Mouse (Mus musculus) testis, adult 2 months (tissue): Measurements from ENCODE around the gene Egfl8. TPM values are rescaled to one million over a fixed set of nuclear protein-coding genes. Genes with fewer than 3 reads are reported as not detected.
A peak's percentile ranks its signal among the peaks of the same experiment; 100 is the strongest.

Source experiments
- H3K27ac ChIP-seq: fragments of 200-500 bp; 2 replicates; pipeline ENCODE4 v1.5.1; 2012; ENCODE audit warnings: low read depth, low read length; ENCODE audit not compliant: control insufficient read depth, insufficient read depth
- H3K27me3 ChIP-seq: fragments of 200-500 bp; 2 replicates; pipeline ENCODE4 v1.6.1; 2012; ENCODE audit warnings: mild to moderate bottlenecking, low read length, moderate library complexity; ENCODE audit not compliant: control insufficient read depth, insufficient read depth
- H3K36me3 ChIP-seq: fragments of 200-500 bp; 2 replicates; pipeline ENCODE4 v1.6.1; 2012; ENCODE audit warnings: mild to moderate bottlenecking, low read length; ENCODE audit not compliant: control insufficient read depth, insufficient read depth
- H3K4me1 ChIP-seq: fragments of 200-500 bp; 2 replicates; pipeline ENCODE4 v1.6.1; 2012; ENCODE audit warnings: low read length; ENCODE audit not compliant: control insufficient read depth, insufficient read depth
- H3K4me3 ChIP-seq: fragments of 200-500 bp; 2 replicates; pipeline ENCODE4 v1.5.1; 2012; ENCODE audit warnings: low read depth, mild to moderate bottlenecking, low read length, moderate library complexity, mixed read lengths; ENCODE audit not compliant: control insufficient read depth
- CTCF ChIP-seq: fragments of 200-500 bp; IDR thresholded peaks from 2 replicates; pipeline ENCODE4 v1.5.1; 2012; ENCODE audit warnings: low read depth, mild to moderate bottlenecking, inconsistent platforms, low read length, moderate library complexity; ENCODE audit not compliant: control insufficient read depth, insufficient read depth, insufficient replicate concordance
- POLR2A ChIP-seq: fragments of 200-500 bp; IDR thresholded peaks from 2 replicates; pipeline ENCODE4 v1.6.1; 2012; ENCODE audit warnings: low read depth, mild to moderate bottlenecking, inconsistent platforms, low read length, moderate library complexity; ENCODE audit not compliant: control insufficient read depth
- polyA plus RNA-seq: library from polyadenylated mRNA; depleted of rRNA; stranded (reverse); fragments of >200 nt; gene quantifications from 2 replicates; pipeline ENCODE4 v1.2.3, GENCODE M21; 2012

Gene Egfl8
- polyA plus RNA-seq, 1 experiment, result 0.53 TPM

DNA sequence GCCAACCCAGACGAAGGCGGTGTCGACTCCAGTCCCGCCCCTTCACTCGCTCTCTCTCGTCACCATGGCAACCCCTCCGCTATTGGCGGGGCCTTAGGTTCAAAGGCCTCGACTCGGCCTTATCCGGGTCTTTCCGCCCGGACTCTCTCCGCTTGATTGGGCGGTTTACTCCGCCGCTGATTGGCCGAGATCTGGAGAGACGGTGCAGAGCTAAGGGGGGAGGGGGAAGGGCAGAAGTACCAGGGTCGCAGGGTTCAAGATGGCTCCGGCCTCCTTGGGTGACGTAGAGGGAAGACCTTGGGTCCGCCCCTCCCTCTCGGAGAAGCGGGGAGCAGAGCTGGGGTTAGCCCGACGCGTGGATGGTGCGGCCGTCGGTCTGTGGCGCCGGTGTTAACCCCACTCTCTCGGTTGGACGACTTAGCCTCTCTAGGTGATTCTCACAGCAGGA lies 11.7 kb downstream of the Egfl8 start, which contains the start of gene Agpat1:
TSS of gene Agpat1 (plus strand) at position 202 of the 448 bp plus-strand sequence.
- Histone ChIP-seq H3K4me3 (peak within 1 kb of the TSS; percentile 90), H3K4me1 (peaks cover 10% of the 10 kb centered on the region), H3K36me3 (no peaks in the 10 kb centered on the region), H3K27me3 (no peaks in the 10 kb centered on the region), H3K27ac (peak within 1 kb of the TSS; percentile 97)
- TF ChIP-seq POLR2A, result peak; percentile 98
- TF ChIP-seq CTCF, result no peak

DNA sequence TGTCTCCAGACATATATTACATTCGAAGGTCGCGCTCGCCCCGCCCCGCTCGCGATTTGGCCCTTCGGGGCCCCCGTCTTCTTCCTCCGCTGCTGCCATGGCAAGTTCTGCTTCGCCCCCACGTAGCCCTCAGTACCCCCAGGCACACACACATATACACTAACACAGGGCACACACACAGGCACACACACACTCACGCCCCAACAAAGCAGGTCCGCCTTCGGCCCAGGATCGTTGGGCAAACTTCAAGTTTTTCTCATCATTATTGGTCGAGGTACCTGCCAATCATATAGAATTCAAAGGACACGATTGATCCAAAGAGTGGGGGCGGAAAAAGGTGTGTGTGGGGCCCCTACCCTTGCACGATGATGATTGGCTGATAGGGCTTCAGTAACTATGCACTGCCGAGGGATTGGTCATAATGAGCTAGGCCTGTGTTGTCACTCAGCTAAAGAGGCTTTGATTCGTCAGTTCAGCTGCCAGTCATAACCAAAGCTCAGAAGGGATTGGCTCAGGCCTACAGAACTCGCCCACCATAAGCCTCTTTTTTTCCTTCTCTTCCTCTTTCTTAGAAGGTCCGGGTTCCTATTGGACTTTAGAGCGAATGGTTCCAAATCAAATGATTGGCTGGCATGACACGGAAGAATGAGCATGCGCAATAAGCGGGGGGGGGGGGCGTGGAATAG lies 12.3 kb downstream of the Egfl8 start, which contains the start of gene Rnf5:
TSS of gene Rnf5 (minus strand) at position 316 of the 686 bp plus-strand sequence.
- peaks cover 10% of the 10 kb centered on the region for H3K4me1 ChIP-seq

DNA sequence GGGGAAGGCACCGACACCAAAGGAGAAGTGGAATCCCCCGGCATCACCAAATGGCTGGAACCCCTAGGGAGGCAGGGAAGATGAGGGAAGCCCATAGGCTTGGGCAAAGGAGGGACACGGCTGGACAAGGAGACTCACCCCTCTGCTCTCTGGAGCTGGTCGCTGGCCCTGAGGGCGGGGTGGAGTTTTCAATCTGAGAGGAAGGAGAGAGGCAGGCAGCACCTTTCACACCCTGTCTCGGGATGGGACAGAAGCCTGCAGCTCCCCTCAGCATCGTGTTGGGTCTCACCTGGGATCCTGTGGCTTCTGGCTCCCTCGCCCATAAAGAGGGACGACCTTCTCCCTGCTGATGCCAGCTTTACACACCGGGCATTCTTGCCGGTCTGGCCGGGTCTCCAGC lies 14.0 kb downstream of the Egfl8 start:
- TF ChIP-seq CTCF (no peak), POLR2A (no peak)

More for the DNA sequence above, 12.3 kb downstream of the Egfl8 start, which contains the start of gene Rnf5:
- H3K36me3 ChIP-seq, result no peaks in the 10 kb centered on the region
- TF ChIP-seq CTCF (no peak), POLR2A (peak; percentile 29; the same call in 1 of the 2 replicates)
- no peaks in the 10 kb centered on the region for H3K27me3 ChIP-seq
- peak within 1 kb of the TSS; percentile 90 for H3K4me3 ChIP-seq
- H3K27ac ChIP-seq, result peak within 1 kb of the TSS; percentile 97

DNA sequence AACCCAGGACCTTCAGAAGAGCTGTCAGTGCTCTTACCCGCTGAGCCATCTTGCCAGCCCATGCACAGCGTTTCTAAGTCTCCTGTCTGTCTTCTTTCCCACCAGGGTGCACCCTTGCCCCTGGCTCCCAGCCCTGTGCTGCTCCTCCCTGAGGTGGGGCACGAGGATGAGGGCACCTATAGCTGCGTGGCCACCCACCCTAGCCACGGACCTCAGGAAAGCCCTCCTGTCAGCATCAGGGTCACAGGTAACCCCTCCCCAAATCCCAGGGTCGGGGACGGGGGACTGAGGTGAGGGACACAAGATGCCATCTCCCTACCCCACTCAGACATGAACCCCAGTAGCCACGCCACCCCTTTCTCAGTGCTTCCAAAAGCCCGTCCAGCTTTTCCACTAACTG lies 15.9 kb downstream of the Egfl8 start:
- TF ChIP-seq CTCF (no peak), POLR2A (no peak)
- Histone ChIP-seq H3K27ac (no peak overlapping the region), H3K4me3 (no peak overlapping the region), H3K36me3 (no peaks in the 10 kb centered on the region), H3K27me3 (no peaks in the 10 kb centered on the region), H3K4me1 (no peaks in the 10 kb centered on the region; the same call in 1 of the 2 replicates)

More for the DNA sequence above, 14.0 kb downstream of the Egfl8 start:
- H3K27ac ChIP-seq, result no peak overlapping the region
- no peaks in the 10 kb centered on the region for H3K27me3 ChIP-seq
- H3K36me3 ChIP-seq, result no peaks in the 10 kb centered on the region
- H3K4me3 ChIP-seq, result peak overlapping the region; percentile 90
- peaks cover 10% of the 10 kb centered on the region for H3K4me1 ChIP-seq

DNA sequence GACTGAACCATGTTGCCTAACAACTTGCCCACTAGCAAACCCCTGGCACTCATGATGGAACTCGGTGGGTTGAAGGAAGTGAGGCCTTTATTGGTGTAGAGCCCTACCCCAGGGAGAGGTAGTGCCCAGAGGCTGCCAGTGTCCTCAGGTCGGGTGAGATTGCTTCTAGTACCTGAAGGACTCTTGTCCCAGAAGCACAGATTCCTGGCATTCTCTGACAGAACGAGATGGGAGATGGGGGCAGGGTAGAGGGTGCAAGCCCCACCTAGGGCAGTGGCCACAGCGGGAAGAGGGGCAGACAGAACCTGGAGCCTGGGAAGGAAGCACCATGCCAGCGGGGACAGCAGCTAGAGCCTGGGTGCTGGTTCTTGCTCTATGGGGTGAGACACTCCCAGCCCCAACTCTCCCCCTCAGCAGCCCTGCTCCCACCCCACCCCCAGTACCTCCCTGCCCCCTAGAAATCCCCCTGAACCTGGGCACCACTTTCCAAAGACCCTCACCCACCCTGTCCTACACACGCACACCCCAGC lies 18.1 kb downstream of the Egfl8 start, which contains the start of gene Ager:
TSS of gene Ager (plus strand) at position 297 of the 530 bp plus-strand sequence.
- Histone ChIP-seq H3K27me3 (no peaks in the 10 kb centered on the region), H3K36me3 (no peaks in the 10 kb centered on the region), H3K4me3 (no peak within 1 kb of the TSS), H3K4me1 (peaks cover 3% of the 10 kb centered on the region; the same call in 1 of the 2 replicates), H3K27ac (no peak within 1 kb of the TSS)
- TF ChIP-seq POLR2A (no peak), CTCF (no peak)

DNA sequence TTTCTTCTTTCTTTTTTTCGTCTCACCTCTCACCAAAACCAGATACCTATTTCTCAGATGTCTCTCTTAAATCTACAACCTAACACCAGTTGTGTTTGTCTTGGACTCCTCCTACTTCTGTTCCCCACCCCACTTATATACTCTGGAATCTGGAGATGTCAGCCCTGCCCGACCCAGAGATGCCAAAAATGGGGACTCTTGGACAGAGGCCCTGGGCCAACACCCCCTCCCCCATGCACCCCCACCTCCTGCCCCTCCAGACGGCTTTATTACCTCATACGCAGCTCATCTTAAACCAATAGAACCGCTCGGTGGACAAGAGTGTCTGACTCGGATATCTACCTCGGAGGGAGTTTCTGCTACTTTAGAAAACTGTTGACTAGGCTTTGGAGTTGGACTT lies 19.7 kb downstream of the Egfl8 start:
- peaks cover 12% of the 10 kb centered on the region for H3K4me1 ChIP-seq
- 0 out of 2 replicates have a peak, but pooled peaks cover 2% of the 10 kb centered on the region for H3K27me3 ChIP-seq
- TF ChIP-seq CTCF, result no peak
- TF ChIP-seq POLR2A, result no peak
- no peaks in the 10 kb centered on the region for H3K36me3 ChIP-seq
- no peak overlapping the region for H3K4me3 ChIP-seq
- no peak overlapping the region for H3K27ac ChIP-seq
